24 mouse cellular contexts compared by ENCODE assay signal in genomic region chr13:102143848-102144247, GRCm38 (mm10).
DNase-seq lines count a peak whose midpoint lies in the region; ATAC-seq lines count a peak whose summit lies in the region.
"Had no signal": no experiment of that assay in that cellular context is flagged by ENCODE, and none has a peak within 500 bp of the region (broad histone marks: within the 10 kb centered on the region; RNA-seq: fewer than 3 reads in every experiment).

No protein-coding gene starts in this region.

- no peaks in the 10 kb centered on the region for H3K9me3 ChIP-seq in midbrain, embryonic 11.5 days (ENCODE audit: control insufficient read depth, low read length)
- no peaks in the 10 kb centered on the region for H3K9me3 ChIP-seq in forebrain, embryonic 12.5 days
- H3K9me3 ChIP-seq: embryonic facial prominence, embryonic 15.5 days; forebrain, embryonic 10.5 days; heart, embryonic 15.5 days; hindbrain, embryonic 10.5 days; kidney, embryonic 15.5 days; liver, embryonic 13.5 days; midbrain, embryonic 13.5 days; neural tube, embryonic 12.5 days had no signal

- no peak overlapping the region for H3K4me2 ChIP-seq in midbrain, embryonic 11.5 days
- H3K4me2 ChIP-seq in forebrain, embryonic 12.5 days = no peak overlapping the region
- H3K4me2 ChIP-seq: embryonic facial prominence, embryonic 15.5 days; heart, embryonic 15.5 days; kidney, embryonic 15.5 days; liver, embryonic 13.5 days; lung, embryonic 14.5 days; midbrain, embryonic 13.5 days; neural tube, embryonic 12.5 days had no signal

- H3K4me3 ChIP-seq in midbrain, embryonic 11.5 days (ENCODE audit: low read depth, low read length) = no peak overlapping the region
- no peak overlapping the region for H3K4me3 ChIP-seq in forebrain, embryonic 12.5 days (replicated peaks)
- H3K4me3 ChIP-seq: embryonic facial prominence, embryonic 15.5 days; forebrain, embryonic 10.5 days; heart, embryonic 15.5 days; hindbrain, embryonic 10.5 days; kidney, embryonic 15.5 days; liver, embryonic 13.5 days; midbrain, embryonic 13.5 days; neural tube, embryonic 12.5 days had no signal

- H3K4me1 ChIP-seq in midbrain, embryonic 11.5 days (ENCODE audit: control insufficient read depth, insufficient read depth, low read length) = no peaks in the 10 kb centered on the region
- H3K4me1 ChIP-seq in forebrain, embryonic 12.5 days = no peaks in the 10 kb centered on the region
- H3K4me1 ChIP-seq: embryonic facial prominence, embryonic 15.5 days; forebrain, embryonic 10.5 days; heart, embryonic 15.5 days; hindbrain, embryonic 10.5 days; kidney, embryonic 15.5 days; liver, embryonic 13.5 days; midbrain, embryonic 13.5 days; neural tube, embryonic 12.5 days had no signal

- peak; percentile 82 for ATAC-seq in granulocyte monocyte progenitor cell, adult 5-6 weeks (replicated peaks; ENCODE audit: poor library complexity, severe bottlenecking)
- no peak for ATAC-seq in midbrain, embryonic 11.5 days (ENCODE audit: low FRiP score)
- ATAC-seq in forebrain, embryonic 12.5 days (ENCODE audit: low FRiP score) = no peak
- ATAC-seq: hindbrain, postnatal 0 days; midbrain, embryonic 13.5 days had no signal

- no peaks in the 10 kb centered on the region for H3K36me3 ChIP-seq in midbrain, embryonic 11.5 days (ENCODE audit: control insufficient read depth, insufficient read depth, low read length)
- no peaks in the 10 kb centered on the region for H3K36me3 ChIP-seq in forebrain, embryonic 12.5 days (replicated peaks)
- H3K36me3 ChIP-seq: embryonic facial prominence, embryonic 15.5 days; forebrain, embryonic 10.5 days; heart, embryonic 15.5 days; hindbrain, embryonic 10.5 days; kidney, embryonic 15.5 days; liver, embryonic 13.5 days; midbrain, embryonic 13.5 days; neural tube, embryonic 12.5 days had no signal

- no peak overlapping the region for H3K9ac ChIP-seq in midbrain, embryonic 11.5 days (ENCODE audit: low read length)
- no peak overlapping the region for H3K9ac ChIP-seq in forebrain, embryonic 12.5 days
- H3K9ac ChIP-seq: embryonic facial prominence, embryonic 15.5 days; heart, embryonic 15.5 days; kidney, embryonic 15.5 days; liver, embryonic 13.5 days; lung, embryonic 14.5 days; midbrain, embryonic 13.5 days; neural tube, embryonic 12.5 days had no signal

- 83% methylated on average over 2 of the region's 2 CpGs for WGBS in midbrain, embryonic 11.5 days
- WGBS in forebrain, embryonic 12.5 days = 77% methylated on average over 2 of the region's 2 CpGs

- peak; percentile 66 for DNase-seq in heart, adult 11 months
- no peak for DNase-seq in heart, postnatal 14 days
- peak; percentile 7 for DNase-seq in thymus, postnatal 25 days
- no peak for DNase-seq in thymus, adult 18-20 months
- peak; percentile 22 for DNase-seq in thymus, postnatal 4 days
- no peak for DNase-seq in midbrain, embryonic 11.5 days (ENCODE audit: low spot score, missing footprints)
- DNase-seq: adrenal gland, postnatal 14 days; cerebellum, adult 8-10 months; gastrocnemius, postnatal 36 days; kidney, adult 11 months; kidney, postnatal 4 days; layer of hippocampus, adult 9-11 months; liver, embryonic 13.5 days; lung, embryonic 14.5 days had no signal

- no peak overlapping the region for H3K27ac ChIP-seq in midbrain, embryonic 11.5 days (ENCODE audit: low read depth, low read length)
- no peak overlapping the region for H3K27ac ChIP-seq in forebrain, embryonic 12.5 days
- H3K27ac ChIP-seq: embryonic facial prominence, embryonic 15.5 days; forebrain, embryonic 10.5 days; heart, embryonic 15.5 days; hindbrain, embryonic 10.5 days; hindbrain, postnatal 0 days; kidney, embryonic 15.5 days; liver, embryonic 13.5 days; midbrain, embryonic 13.5 days; neural tube, embryonic 12.5 days had no signal

- intact Hi-C loops in heart, postnatal 14 days (cut with DNase I) = no loop called here

- H3K27me3 ChIP-seq in midbrain, embryonic 11.5 days (ENCODE audit: control insufficient read depth, insufficient read depth, low read length) = no peaks in the 10 kb centered on the region
- no peaks in the 10 kb centered on the region for H3K27me3 ChIP-seq in forebrain, embryonic 12.5 days
- H3K27me3 ChIP-seq: embryonic facial prominence, embryonic 15.5 days; heart, embryonic 15.5 days; kidney, embryonic 15.5 days; liver, embryonic 13.5 days; midbrain, embryonic 13.5 days; neural tube, embryonic 12.5 days had no signal

Comparison
In these comparisons a context has a peak if more than half of its experiments do, and no peak if none do; other contexts are left out.
1. DNase-seq: peak in heart, adult 11 months (single experiment), thymus, postnatal 25 days (single experiment) and thymus, postnatal 4 days (single experiment); none in heart, postnatal 14 days (0 of 2), thymus, adult 18-20 months (0 of 2) and midbrain, embryonic 11.5 days (single experiment).